Mouse (Mus musculus) embryonic facial prominence, embryonic 14.5 days (tissue): ENCODE measurements at regions not wholly inside any gene's neighbourhood (a gene's known extent, or its start where the extent isn't known, plus 50 kb on each side); places are given as distances from the start of the nearest gene placed in this dataset.

ENCODE experiments used
- ATAC-seq: fragments of 200-750 bp; cut with Nextera tagmentation; 2 replicates; pipeline ENCODE4 v1.8.0; 2017; ENCODE audit warnings: low read depth, moderate number of reproducible peaks, moderate TSS enrichment
- DNase-seq: peaks from one replicate; pipeline ENCODE4 v3.0.0-alpha.2; 2015; ENCODE audit warnings: low spot score
- H3K27ac ChIP-seq: fragments of 300-500 bp; sonication (generic); replicated peaks from 2 replicates; pipeline ENCODE4 v1.5.1; 2014; ENCODE audit warnings: low read depth, mild to moderate bottlenecking, low read length, moderate library complexity
- H3K27me3 ChIP-seq: fragments of 300-500 bp; sonication (generic); replicated peaks from 2 replicates; pipeline ENCODE4 v1.6.1; 2014; ENCODE audit warnings: low read length; ENCODE audit not compliant: control insufficient read depth, insufficient read depth
- H3K36me3 ChIP-seq: fragments of 300-500 bp; sonication (generic); 2 replicates; pipeline ENCODE4 v1.6.1; 2014; ENCODE audit warnings: low read length, mixed read lengths; ENCODE audit not compliant: control insufficient read depth, insufficient read depth
- H3K4me1 ChIP-seq: fragments of 300-500 bp; sonication (generic); 2 replicates; pipeline ENCODE4 v1.6.1; 2014; ENCODE audit warnings: antibody characterized with exemption, low read length; ENCODE audit not compliant: control insufficient read depth, insufficient read depth
- H3K4me2 ChIP-seq: fragments of 300-500 bp; sonication (generic); 2 replicates; pipeline ENCODE4 v1.6.1; 2014; ENCODE audit warnings: low read depth, mild to moderate bottlenecking, low read length, moderate library complexity, mixed read lengths
- H3K4me3 ChIP-seq: fragments of 300-500 bp; sonication (generic); 2 replicates; pipeline ENCODE4 v1.5.1; 2014; ENCODE audit warnings: low read depth, mild to moderate bottlenecking, low read length
- H3K9ac ChIP-seq: fragments of 300-500 bp; sonication (generic); 2 replicates; pipeline ENCODE4 v1.6.1; 2014; ENCODE audit warnings: low read depth, mild to moderate bottlenecking, low read length, moderate library complexity, mixed read lengths
- H3K9me3 ChIP-seq: fragments of 300-500 bp; sonication (generic); 2 replicates; pipeline ENCODE4 v1.6.1; 2016; ENCODE audit warnings: low read length; ENCODE audit not compliant: control insufficient read depth
- WGBS: fragments of 180-500 bp; shearing (Covaris S2); extraction: QIAGEN DNeasy Blood & Tissue Kit; methylation state at CpG from one replicate; pipeline ENCODE4 v1.1.7; 2014; 5-methylcytosine and 5-hydroxymethylcytosine counted together

DNA sequence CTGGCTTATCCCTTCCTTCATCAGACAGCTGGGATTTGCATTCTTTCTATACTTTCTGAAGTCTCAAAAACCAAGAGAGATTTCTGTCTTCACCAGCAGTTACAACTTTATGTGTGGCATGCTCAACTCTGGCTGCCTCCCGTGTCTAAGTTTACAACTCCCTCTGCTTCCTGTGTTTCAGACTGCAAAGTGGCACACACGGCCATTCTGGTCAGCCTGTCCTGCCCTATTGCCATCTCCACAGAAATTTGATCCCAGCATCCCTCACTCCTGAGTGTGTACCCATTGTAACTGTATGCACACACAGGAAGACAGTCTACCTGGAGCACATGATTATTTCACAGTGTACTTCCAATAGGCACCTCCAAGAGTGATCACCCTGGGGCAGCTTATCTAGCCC lies 163.3 kb upstream of the Mpped2 start:
- no peak overlapping the region for H3K9ac ChIP-seq
- H3K4me1 ChIP-seq: no peaks in the 10 kb centered on the region
- DNase-seq (no peak), ATAC-seq (no peak)
- WGBS: 32% methylated on average over 2 of the region's 2 CpGs
- no peaks in the 10 kb centered on the region for H3K27me3 ChIP-seq
- H3K36me3 ChIP-seq: no peaks in the 10 kb centered on the region
- H3K27ac ChIP-seq: no peak overlapping the region
- no peak overlapping the region for H3K4me2 ChIP-seq
- no peak overlapping the region for H3K4me3 ChIP-seq
- no peaks in the 10 kb centered on the region for H3K9me3 ChIP-seq

DNA sequence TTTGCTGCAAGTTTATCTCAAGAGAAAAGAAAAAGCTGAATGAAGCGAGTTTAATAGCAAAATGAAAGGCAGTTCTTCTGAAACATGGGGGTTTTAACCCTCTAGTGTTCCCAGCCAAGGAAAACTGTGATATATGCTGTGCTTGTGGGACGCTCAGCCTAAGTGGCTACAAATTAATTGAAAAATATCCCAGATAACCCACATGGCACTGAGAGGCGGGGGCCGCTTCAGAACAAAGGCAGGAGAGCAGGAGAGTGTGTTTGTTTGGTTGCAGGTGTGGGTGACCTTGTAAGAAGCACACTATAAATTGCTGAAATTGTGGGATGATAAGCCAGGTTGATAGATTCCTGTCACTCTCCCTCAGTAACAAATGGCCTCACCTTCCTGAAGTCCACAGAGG lies 154.7 kb upstream of the Mpped2 start:
- no peak overlapping the region for H3K4me3 ChIP-seq
- DNase-seq: no peak
- H3K9ac ChIP-seq: no peak overlapping the region
- no peak overlapping the region for H3K4me2 ChIP-seq
- H3K36me3 ChIP-seq: no peaks in the 10 kb centered on the region
- H3K9me3 ChIP-seq: no peaks in the 10 kb centered on the region
- no peak for ATAC-seq
- H3K27ac ChIP-seq: no peak overlapping the region
- 69% methylated on average over 4 of the region's 4 CpGs for WGBS
- H3K4me1 ChIP-seq: no peaks in the 10 kb centered on the region
- no peaks in the 10 kb centered on the region for H3K27me3 ChIP-seq

DNA sequence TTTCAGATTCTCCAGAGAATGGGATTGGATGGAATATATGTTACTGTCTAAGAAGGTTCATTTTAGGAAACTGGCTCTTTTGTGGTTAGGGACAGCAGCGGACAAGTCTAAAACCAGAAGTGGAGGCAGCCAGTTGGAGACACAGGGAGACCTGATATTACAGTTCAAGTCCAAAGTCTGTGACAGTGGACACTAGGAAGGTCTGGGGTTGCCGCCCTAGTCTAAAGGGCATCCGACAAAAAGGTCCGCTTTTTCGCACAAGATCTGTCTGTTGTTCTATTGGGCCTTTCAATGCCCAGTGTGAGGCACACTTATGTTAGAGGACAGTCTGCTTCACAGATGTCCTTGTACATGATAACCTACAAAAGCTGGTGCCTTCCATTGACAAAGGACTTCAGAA lies 152.9 kb upstream of the Mpped2 start:
- no peak overlapping the region for H3K27ac ChIP-seq
- ATAC-seq: no peak
- no peak for DNase-seq
- no peak overlapping the region for H3K4me2 ChIP-seq
- H3K4me1 ChIP-seq: no peaks in the 10 kb centered on the region
- no peaks in the 10 kb centered on the region for H3K36me3 ChIP-seq
- no peak overlapping the region for H3K4me3 ChIP-seq
- no peak overlapping the region for H3K9ac ChIP-seq
- no peaks in the 10 kb centered on the region for H3K27me3 ChIP-seq
- no peaks in the 10 kb centered on the region for H3K9me3 ChIP-seq
- WGBS: 97% methylated on average over 5 of the region's 5 CpGs

DNA sequence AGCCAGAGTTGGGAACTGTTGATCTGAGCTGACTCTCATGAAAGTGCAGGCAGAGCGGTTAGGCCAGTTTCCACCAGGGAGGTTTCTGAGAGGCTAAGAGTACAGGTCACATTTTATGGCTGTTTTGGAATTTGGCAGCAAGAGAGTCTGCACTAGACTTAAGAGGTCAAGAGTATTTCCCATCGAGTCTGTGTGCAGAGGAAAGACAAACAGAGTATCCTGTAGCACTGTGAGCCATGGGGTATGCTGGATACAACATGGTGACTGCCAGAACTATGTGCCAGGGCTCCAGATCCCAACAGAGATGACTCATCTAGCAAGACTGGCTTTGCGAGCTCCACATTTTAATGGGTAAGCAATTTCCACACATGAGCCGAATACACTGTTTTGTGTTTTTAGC lies 146.0 kb upstream of the Mpped2 start:
- Histone ChIP-seq H3K4me2 (no peak overlapping the region), H3K27ac (no peak overlapping the region), H3K4me1 (no peaks in the 10 kb centered on the region), H3K9ac (no peak overlapping the region), H3K36me3 (no peaks in the 10 kb centered on the region), H3K27me3 (no peaks in the 10 kb centered on the region), H3K9me3 (no peaks in the 10 kb centered on the region), H3K4me3 (no peak overlapping the region)
- WGBS: 75% methylated on average over 4 of the region's 4 CpGs
- peak; percentile 28 for DNase-seq
- peak; percentile 22; the same call in 1 of the 2 replicates for ATAC-seq

DNA sequence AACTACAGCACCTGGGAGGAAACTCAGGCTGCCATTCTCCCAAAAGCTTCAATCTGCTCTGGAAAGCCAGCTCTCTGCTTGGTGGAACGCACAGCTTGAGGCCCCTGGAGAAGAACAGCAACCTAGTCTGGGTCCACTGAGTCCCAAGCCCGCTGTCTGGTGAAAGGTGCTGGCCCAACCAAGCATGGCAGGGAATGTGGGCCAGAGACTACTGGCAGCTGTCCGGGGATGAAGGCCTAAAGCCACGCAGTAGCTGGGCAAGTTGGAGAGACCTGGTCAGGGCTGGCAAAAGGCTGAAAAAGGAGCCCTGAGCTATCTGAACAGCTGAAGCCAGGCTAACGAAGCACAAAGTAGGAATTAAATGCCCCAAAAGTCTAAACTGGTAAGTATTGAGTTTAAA lies 139.4 kb upstream of the Mpped2 start:
- Histone ChIP-seq H3K4me2 (no peak overlapping the region), H3K27ac (no peak overlapping the region), H3K9me3 (no peaks in the 10 kb centered on the region), H3K4me1 (no peaks in the 10 kb centered on the region), H3K9ac (no peak overlapping the region), H3K27me3 (no peaks in the 10 kb centered on the region), H3K36me3 (no peaks in the 10 kb centered on the region), H3K4me3 (no peak overlapping the region)
- ATAC-seq (no peak), DNase-seq (no peak)
- WGBS: 79% methylated on average over 5 of the region's 5 CpGs

DNA sequence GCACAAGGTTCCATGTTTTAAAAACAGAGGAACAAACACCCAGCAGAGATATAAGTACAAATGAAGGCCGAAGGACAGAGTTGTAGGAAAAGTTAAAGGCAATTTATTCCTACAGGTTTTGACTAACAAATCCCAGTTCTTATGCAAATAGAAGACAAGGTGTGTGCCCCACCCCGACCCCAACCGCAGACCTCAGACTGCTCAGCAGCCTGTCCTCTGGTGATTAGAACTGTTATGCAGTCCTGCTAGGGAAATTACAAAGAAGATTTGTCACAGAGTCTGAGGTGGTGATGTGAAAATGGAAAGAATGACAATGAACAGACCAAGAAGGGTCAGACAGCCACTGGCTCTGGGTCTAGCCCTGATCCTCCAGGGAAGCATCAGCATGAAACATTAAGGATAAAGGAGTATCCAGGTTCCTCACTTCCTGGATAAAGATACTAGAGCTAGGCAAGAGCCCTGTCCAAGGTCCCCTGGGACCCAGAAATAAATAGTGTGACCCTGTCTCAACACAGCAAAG lies 131.4 kb upstream of the Mpped2 start:
- ATAC-seq: no peak
- 72% methylated on average over 3 of the region's 3 CpGs for WGBS
- Histone ChIP-seq H3K9me3 (no peaks in the 10 kb centered on the region), H3K9ac (no peak overlapping the region), H3K4me1 (no peaks in the 10 kb centered on the region), H3K27me3 (no peaks in the 10 kb centered on the region), H3K36me3 (no peaks in the 10 kb centered on the region), H3K4me2 (no peak overlapping the region), H3K27ac (no peak overlapping the region), H3K4me3 (no peak overlapping the region)
- DNase-seq: no peak

DNA sequence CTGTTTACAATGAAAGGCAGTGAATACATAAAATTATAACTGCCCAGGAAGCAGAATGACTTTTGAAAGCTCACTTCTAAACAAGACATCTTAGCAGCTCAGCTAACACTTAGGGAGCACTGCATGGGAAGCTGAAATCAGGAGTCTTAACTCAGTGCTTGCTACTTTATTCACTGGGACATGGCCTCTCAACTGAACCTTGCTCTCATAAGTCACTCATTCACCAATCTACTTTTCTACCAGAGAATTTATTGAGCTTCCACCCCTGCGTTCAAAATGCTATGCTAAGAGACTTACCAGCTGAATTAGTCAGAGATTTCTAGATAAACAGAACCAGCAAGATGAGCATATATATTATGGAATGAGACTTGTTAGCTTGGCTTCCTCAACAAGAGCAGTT lies 122.8 kb upstream of the Mpped2 start:
- no peaks in the 10 kb centered on the region for H3K36me3 ChIP-seq
- no peaks in the 10 kb centered on the region for H3K27me3 ChIP-seq
- H3K9ac ChIP-seq: no peak overlapping the region
- DNase-seq (no peak), ATAC-seq (no peak)
- WGBS: 77% methylated on average over 1 of the region's 1 CpGs
- H3K4me2 ChIP-seq: no peak overlapping the region
- no peak overlapping the region for H3K4me3 ChIP-seq
- H3K4me1 ChIP-seq: no peaks in the 10 kb centered on the region
- H3K9me3 ChIP-seq: no peaks in the 10 kb centered on the region
- no peak overlapping the region for H3K27ac ChIP-seq

DNA sequence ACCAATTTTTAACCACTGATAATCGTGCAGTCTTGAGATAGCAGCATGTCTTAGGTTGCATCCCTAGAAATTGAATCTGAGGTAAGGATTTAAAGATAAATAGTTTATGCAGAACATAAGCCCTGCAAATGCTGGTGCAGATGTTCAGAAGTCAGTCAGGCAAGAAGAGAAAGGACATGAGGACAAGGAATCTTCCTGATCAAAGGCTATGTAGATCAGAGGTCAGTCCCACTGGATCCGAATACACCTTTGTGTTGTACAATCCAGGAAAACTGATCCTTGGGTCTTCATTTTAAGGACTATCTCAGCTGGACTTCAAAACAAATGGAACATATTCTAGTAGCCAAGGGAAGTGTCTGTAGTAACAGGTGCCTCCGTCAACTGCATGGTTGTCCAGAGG lies 121.7 kb upstream of the Mpped2 start:
- no peaks in the 10 kb centered on the region for H3K4me1 ChIP-seq
- H3K36me3 ChIP-seq: no peaks in the 10 kb centered on the region
- no peak for ATAC-seq
- H3K9ac ChIP-seq: no peak overlapping the region
- WGBS: 84% methylated on average over 3 of the region's 3 CpGs
- H3K27ac ChIP-seq: no peak overlapping the region
- H3K4me3 ChIP-seq: no peak overlapping the region
- no peaks in the 10 kb centered on the region for H3K9me3 ChIP-seq
- H3K4me2 ChIP-seq: no peak overlapping the region
- no peak for DNase-seq
- H3K27me3 ChIP-seq: no peaks in the 10 kb centered on the region

DNA sequence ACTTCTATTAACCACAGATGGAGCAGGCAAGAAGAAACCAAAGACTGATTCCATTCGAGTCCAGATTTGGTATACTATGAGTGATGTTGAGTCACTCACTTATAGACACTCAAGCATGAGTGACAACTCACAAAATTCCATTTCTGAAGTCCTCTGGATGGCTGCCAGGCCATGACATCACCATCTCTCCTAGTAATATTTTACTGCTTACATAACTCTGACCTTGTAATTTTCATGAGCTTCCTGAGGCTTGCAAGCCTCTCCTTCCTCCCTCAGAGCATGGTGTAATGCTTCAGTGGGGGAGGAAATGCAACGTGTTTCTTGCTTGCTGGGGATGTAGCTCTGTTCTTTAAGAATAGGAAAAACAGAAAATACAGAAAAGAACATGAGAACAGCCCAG lies 121.2 kb upstream of the Mpped2 start:
- no peaks in the 10 kb centered on the region for H3K9me3 ChIP-seq
- H3K9ac ChIP-seq: no peak overlapping the region
- H3K4me1 ChIP-seq: peaks cover 5% of the 10 kb centered on the region
- no peak overlapping the region for H3K4me2 ChIP-seq
- H3K36me3 ChIP-seq: no peaks in the 10 kb centered on the region
- peak; percentile 26 for DNase-seq
- no peak overlapping the region for H3K27ac ChIP-seq
- 45% methylated on average over 2 of the region's 2 CpGs for WGBS
- no peak overlapping the region for H3K4me3 ChIP-seq
- H3K27me3 ChIP-seq: no peaks in the 10 kb centered on the region
- ATAC-seq: no peak
